Mouse (Mus musculus) v-Abl transformed pro-B cells (cell line): ENCODE measurements around the gene Esp3.
"Not testable (repeated sequence)": the region's sequence is repeated elsewhere in the genome, so short reads cannot be mapped to it uniquely, and the experiment has no call there.

ENCODE experiments used
- in situ Hi-C, 2 experiments: fragments of 400-800 bp; cut with MboI; formaldehyde crosslinking; loops; one replicate each; pipeline ENCODE4 v1.15.1; 2025; ENCODE audit not compliant: unreplicated experiment in 2 of 2

The Esp3 gene

GRCm38 (mm10) chr17:40631775-40632174 lies at the start of gene Esp3:
Gene Esp3 (plus strand): TSS chr17:40632075.
- in situ Hi-C loops = not testable (repeated sequence)

GRCm38 (mm10) chr17:40583906-40584305 lies 48.0 kb upstream of the Esp3 start:
- in situ Hi-C loops = not testable (repeated sequence)

GRCm38 (mm10) chr17:40591297-40591696 lies 40.6 kb upstream of the Esp3 start:
- in situ Hi-C loops = no loop called here

GRCm38 (mm10) chr17:40598294-40598693 lies 33.6 kb upstream of the Esp3 start, which contains the start of gene Esp4:
Gene Esp4 (plus strand): TSS chr17:40598594.
- in situ Hi-C loops = no loop called here

- in situ Hi-C loops = not testable (repeated sequence)
Observed at GRCm38 (mm10) chr17:40662118-40662679, 30.3 kb downstream of the Esp3 start.

- in situ Hi-C loops = not testable (repeated sequence)
Observed at GRCm38 (mm10) chr17:40663161-40663811, 31.4 kb downstream of the Esp3 start.
